Mouse (Mus musculus) heart, postnatal 0 days (tissue): ENCODE measurements around the gene Myo16.

Experiments used
- CTCF ChIP-seq: IDR thresholded peaks from 2 replicates; pipeline ENCODE4 v1.5.1; 2016; ENCODE audit warnings: antibody characterized with exemption, control low read depth, low read depth
- EP300 ChIP-seq: IDR thresholded peaks from 2 replicates; pipeline ENCODE4 v1.6.1; 2016; ENCODE audit warnings: antibody characterized with exemption, low read depth

DNA sequence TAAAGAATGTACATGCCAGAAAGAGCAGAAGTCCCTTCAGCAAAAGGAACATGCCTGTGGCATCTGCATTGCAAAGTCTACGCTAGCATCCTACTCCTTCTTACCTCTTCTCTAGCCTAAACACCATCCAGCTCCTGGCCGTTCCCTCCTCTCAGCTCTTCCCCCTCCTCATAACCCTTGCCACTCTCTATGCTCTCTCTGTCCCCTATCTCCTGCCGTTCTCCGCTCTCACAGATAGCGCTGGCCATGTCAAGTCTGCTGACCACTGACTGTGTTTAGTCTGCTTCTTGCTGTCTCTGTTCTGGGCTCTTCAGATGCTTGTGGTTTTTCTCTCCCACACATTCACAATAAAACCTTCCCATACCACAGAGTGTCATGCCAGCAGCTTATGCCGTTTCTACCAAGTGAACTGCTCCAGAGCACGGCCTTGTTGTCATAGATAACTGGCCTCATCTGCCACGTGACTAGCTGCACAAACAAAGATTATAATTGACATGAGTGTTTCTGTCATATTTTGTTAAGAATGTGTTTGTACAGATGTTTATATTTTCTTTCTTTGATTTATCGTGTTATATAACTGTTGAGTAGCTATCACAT is 501.3 kb downstream of the Myo16 start:
- no peak for TF ChIP-seq CTCF
- no peak for TF ChIP-seq EP300
